Mouse (Mus musculus): ENCODE data around the gene Gm49355. TPM values are rescaled to one million over a fixed set of nuclear protein-coding genes. Genes with fewer than 3 reads are reported as not detected.
A peak's percentile ranks its signal among the peaks of the same experiment; 100 is the strongest.

The Gm49355 gene
- polyA plus RNA-seq, 1 experiment from 2014 or later, result 0.23 TPM

DNA sequence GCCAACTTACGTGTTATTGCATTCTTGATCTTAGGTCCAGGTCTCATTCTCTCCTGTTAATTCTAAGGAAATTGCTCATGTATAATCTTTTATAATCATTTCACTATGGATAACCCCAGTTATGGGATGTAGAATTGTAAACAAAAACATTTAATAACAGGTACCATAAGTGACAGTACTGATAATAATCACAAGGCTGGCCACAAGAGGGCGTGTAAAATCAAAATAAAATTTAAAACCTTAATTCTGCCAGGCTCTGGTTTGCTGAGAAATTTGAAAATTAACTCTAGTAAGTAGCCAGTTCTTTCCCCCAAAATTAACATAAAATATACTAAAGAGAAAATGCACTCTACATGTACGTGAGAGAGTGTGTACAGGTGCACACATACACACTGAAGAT is 16.9 kb downstream of the Gm49355 start:
- DNase-seq (ENCODE audit: low spot score) (no peak), ATAC-seq (replicated peaks; ENCODE audit: low FRiP score) (no peak)
- 61% methylated on average over 3 of the region's 3 CpGs for WGBS
- Histone ChIP-seq H3K36me3 (ENCODE audit: control insufficient read depth, insufficient read depth, low read length) (no peaks in the 10 kb centered on the region), H3K4me3 (ENCODE audit: low read depth, low read length) (no peak overlapping the region), H3K9ac (ENCODE audit: low read length) (no peak overlapping the region), H3K27me3 (ENCODE audit: control insufficient read depth, insufficient read depth, low read length) (no peaks in the 10 kb centered on the region), H3K4me1 (replicated peaks; ENCODE audit: control insufficient read depth, insufficient read depth, low read length) (peaks cover 3% of the 10 kb centered on the region; the same call in 1 of the 2 replicates), H3K4me2 (ENCODE audit: low read depth, low read length, severe bottlenecking) (no peak overlapping the region), H3K27ac (ENCODE audit: low read depth, low read length) (no peak overlapping the region), H3K9me3 (ENCODE audit: control insufficient read depth, low read length) (no peaks in the 10 kb centered on the region)

DNA sequence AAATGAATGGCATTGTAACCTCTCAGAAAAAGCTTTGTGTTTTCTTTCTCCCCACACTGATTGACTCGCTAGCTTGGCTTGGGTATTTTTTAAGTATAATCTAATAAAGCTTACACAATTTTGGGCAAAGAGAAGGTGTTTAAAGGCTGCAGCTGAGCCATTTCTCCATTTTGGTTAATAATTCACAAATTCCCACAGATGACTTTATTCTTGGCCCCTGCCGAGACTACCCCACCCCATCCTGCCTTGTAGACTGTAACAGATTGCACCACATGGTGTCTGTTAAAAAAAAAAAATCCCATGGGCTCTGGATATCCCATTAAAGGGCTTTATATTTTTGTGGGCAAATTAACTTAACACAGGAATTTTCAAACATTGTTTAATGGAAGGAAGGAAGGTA is 19.3 kb downstream of the Gm49355 start:
- WGBS, result 61% methylated on average over 2 of the region's 2 CpGs
- DNase-seq (ENCODE audit: low spot score) (no peak), ATAC-seq (replicated peaks; ENCODE audit: low FRiP score) (no peak)
- Histone ChIP-seq H3K4me2 (ENCODE audit: low read depth, low read length, severe bottlenecking) (no peak overlapping the region), H3K4me1 (replicated peaks; ENCODE audit: control insufficient read depth, insufficient read depth, low read length) (peaks cover 3% of the 10 kb centered on the region; the same call in 1 of the 2 replicates), H3K9ac (ENCODE audit: low read length) (no peak overlapping the region), H3K36me3 (ENCODE audit: control insufficient read depth, insufficient read depth, low read length) (no peaks in the 10 kb centered on the region), H3K4me3 (ENCODE audit: low read depth, low read length) (no peak overlapping the region), H3K9me3 (ENCODE audit: control insufficient read depth, low read length) (no peaks in the 10 kb centered on the region), H3K27ac (ENCODE audit: low read depth, low read length) (no peak overlapping the region), H3K27me3 (ENCODE audit: control insufficient read depth, insufficient read depth, low read length) (no peaks in the 10 kb centered on the region)

DNA sequence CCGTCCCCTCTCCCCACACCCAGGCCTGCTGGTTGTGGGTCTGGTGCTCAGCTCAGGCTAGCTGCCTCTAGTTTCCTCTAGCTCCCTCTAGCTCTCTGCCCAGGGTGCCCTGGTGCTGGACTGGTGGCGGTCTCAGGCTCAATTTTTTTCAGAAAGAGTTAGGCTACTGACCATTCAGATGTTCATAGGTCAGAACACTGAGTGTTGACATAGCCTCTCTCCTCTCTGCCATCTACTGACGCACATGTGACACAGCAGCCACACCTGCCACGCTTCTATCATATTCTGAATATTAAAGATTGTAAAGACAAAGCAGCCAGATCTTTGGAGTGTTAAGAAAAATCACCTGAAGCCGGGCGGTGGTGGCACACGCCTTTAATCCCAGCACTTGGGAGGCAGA is 49.8 kb downstream of the Gm49355 start:
- no peaks in the 10 kb centered on the region for H3K9me3 ChIP-seq (ENCODE audit: control insufficient read depth, low read length)
- no peak overlapping the region for H3K4me2 ChIP-seq (ENCODE audit: low read depth, low read length, severe bottlenecking)
- 89% methylated on average over 7 of the region's 7 CpGs for WGBS
- no peak overlapping the region for H3K27ac ChIP-seq (ENCODE audit: low read depth, low read length)
- DNase-seq (ENCODE audit: low spot score) (no peak), ATAC-seq (replicated peaks; ENCODE audit: low FRiP score) (no peak)
- no peak overlapping the region for H3K9ac ChIP-seq (ENCODE audit: low read length)
- H3K36me3 ChIP-seq (ENCODE audit: control insufficient read depth, insufficient read depth, low read length), result no peaks in the 10 kb centered on the region
- H3K27me3 ChIP-seq (ENCODE audit: control insufficient read depth, insufficient read depth, low read length), result peaks cover 41% of the 10 kb centered on the region
- H3K4me1 ChIP-seq (replicated peaks; ENCODE audit: control insufficient read depth, insufficient read depth, low read length), result peaks cover 15% of the 10 kb centered on the region; the same call in 1 of the 2 replicates
- no peak overlapping the region for H3K4me3 ChIP-seq (ENCODE audit: low read depth, low read length)

DNA sequence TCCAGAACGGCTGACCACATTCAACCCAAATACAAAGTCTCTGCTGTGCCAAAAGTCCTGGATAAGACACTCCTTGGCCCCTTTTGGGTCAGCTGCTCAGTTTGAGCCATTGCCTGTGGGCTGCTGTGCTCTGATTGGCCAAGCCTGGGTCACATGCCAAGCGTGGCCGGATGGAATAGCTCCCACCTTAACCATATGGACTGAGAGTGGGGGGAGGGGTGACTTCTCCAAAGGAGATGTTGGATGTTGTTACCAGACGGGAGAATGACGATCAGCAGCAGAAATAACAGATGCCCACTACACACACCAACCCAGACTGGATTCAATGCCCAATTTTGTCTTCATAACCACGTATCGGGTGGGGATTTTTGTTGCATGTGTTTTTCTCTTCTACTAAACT is 51.1 kb downstream of the Gm49355 start:
- DNase-seq (ENCODE audit: low spot score), result no peak
- Histone ChIP-seq H3K27me3 (ENCODE audit: control insufficient read depth, insufficient read depth, low read length) (peaks cover 47% of the 10 kb centered on the region), H3K4me2 (ENCODE audit: low read depth, low read length, severe bottlenecking) (no peak overlapping the region), H3K27ac (ENCODE audit: low read depth, low read length) (no peak overlapping the region), H3K4me3 (ENCODE audit: low read depth, low read length) (no peak overlapping the region), H3K36me3 (ENCODE audit: control insufficient read depth, insufficient read depth, low read length) (no peaks in the 10 kb centered on the region), H3K9me3 (ENCODE audit: control insufficient read depth, low read length) (no peaks in the 10 kb centered on the region), H3K4me1 (replicated peaks; ENCODE audit: control insufficient read depth, insufficient read depth, low read length) (peaks cover 17% of the 10 kb centered on the region; the same call in 1 of the 2 replicates), H3K9ac (ENCODE audit: low read length) (no peak overlapping the region)
- WGBS, result 61% methylated on average over 7 of the region's 7 CpGs
- ATAC-seq (replicated peaks; ENCODE audit: low FRiP score), result no peak

DNA sequence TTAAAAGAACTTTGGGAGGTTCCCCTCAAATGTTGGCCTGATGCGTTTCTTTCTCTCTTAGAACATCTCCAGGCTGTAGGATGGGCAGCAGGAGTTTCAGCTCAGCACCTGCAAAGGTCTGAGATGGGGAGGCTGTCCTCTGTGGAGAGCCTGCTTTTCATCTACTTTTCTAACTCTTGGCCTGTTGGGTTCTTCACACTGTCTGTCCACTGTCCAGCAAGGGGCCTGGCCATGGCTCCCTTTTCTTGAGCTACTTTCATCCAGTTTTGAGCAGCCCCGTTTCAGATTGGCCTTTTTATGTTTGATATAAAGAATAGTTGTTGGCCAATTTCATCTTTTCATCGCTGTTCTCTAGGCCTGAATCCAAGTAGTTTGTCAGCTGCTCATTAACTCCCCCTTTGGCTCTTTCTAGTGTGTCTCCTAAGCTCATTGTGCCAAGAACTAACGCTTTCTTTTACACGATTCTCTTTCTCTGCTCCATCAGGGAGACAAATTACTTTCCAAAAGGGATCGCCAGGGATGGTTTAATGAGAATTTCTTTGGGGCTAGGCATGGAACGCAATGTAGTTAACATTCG is 53.7 kb downstream of the Gm49355 start:
- H3K9ac ChIP-seq (ENCODE audit: low read length), result no peak overlapping the region
- DNase-seq (ENCODE audit: low spot score) (peak; percentile 72), ATAC-seq (replicated peaks; ENCODE audit: low FRiP score) (peak; percentile 68)
- no peak overlapping the region for H3K4me3 ChIP-seq (ENCODE audit: low read depth, low read length)
- H3K4me2 ChIP-seq (ENCODE audit: low read depth, low read length, severe bottlenecking), result no peak overlapping the region
- no peaks in the 10 kb centered on the region for H3K36me3 ChIP-seq (ENCODE audit: control insufficient read depth, insufficient read depth, low read length)
- H3K4me1 ChIP-seq (replicated peaks; ENCODE audit: control insufficient read depth, insufficient read depth, low read length), result peaks cover 19% of the 10 kb centered on the region; the same call in 1 of the 2 replicates
- no peaks in the 10 kb centered on the region for H3K9me3 ChIP-seq (ENCODE audit: control insufficient read depth, low read length)
- H3K27me3 ChIP-seq (ENCODE audit: control insufficient read depth, insufficient read depth, low read length), result peaks cover 57% of the 10 kb centered on the region
- WGBS, result 2% methylated on average over 8 of the region's 8 CpGs
- peak overlapping the region; percentile 90 for H3K27ac ChIP-seq (ENCODE audit: low read depth, low read length)

DNA sequence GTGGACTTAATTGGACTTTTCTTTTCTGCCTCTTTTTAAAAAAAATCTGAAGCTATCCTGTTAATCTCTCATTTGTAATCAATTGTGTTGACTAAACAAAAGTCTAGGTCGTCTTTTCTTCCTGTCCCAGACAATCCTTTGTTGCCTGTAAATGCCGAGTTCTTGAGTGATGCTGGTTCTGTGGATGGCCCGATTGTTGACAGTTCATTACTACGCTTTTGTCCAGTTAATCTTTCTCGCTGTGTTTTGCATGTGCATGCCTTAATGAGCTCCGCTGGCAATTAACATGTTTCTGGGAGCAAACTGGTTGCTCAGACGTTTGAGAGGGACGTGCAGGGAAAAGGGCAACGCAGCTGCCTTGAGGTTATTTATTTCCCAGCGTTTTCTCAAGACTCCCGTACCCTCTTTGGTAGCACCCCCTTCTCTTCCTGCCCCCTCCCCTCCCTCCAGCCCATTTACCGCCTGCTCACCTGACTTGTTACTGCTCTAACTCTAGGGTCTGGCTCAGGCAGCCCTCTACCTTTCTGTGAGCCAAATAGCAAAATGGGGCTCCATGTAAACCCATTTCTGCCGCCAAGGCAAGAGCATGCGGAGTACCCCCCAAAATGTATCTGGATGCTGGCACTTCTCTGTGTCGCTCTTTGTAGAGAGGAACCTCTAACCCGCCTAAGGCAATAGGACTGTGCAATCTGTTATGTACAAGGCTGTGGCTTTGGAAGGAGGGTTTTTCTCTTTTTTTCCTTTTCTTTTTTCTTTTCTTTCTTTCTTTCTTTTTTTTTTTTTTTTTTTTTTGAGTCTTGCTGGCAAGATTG is 54.4 kb downstream of the Gm49355 start:
- Histone ChIP-seq H3K4me1 (replicated peaks; ENCODE audit: control insufficient read depth, insufficient read depth, low read length) (peaks cover 19% of the 10 kb centered on the region; the same call in 1 of the 2 replicates), H3K36me3 (ENCODE audit: control insufficient read depth, insufficient read depth, low read length) (no peaks in the 10 kb centered on the region), H3K4me2 (ENCODE audit: low read depth, low read length, severe bottlenecking) (peak overlapping the region; percentile 35; the same call in 1 of the 2 replicates), H3K27me3 (ENCODE audit: control insufficient read depth, insufficient read depth, low read length) (peaks cover 53% of the 10 kb centered on the region), H3K9ac (ENCODE audit: low read length) (peak overlapping the region; percentile 23; the same call in 1 of the 2 replicates), H3K4me3 (ENCODE audit: low read depth, low read length) (no peak overlapping the region), H3K27ac (ENCODE audit: low read depth, low read length) (peak overlapping the region; percentile 72; the same call in 1 of the 2 replicates), H3K9me3 (ENCODE audit: control insufficient read depth, low read length) (no peaks in the 10 kb centered on the region)
- ATAC-seq (replicated peaks; ENCODE audit: low FRiP score) (peak; percentile 84), DNase-seq (ENCODE audit: low spot score) (peak; percentile 85)
- under 1% methylated on average over 16 of the region's 16 CpGs for WGBS

DNA sequence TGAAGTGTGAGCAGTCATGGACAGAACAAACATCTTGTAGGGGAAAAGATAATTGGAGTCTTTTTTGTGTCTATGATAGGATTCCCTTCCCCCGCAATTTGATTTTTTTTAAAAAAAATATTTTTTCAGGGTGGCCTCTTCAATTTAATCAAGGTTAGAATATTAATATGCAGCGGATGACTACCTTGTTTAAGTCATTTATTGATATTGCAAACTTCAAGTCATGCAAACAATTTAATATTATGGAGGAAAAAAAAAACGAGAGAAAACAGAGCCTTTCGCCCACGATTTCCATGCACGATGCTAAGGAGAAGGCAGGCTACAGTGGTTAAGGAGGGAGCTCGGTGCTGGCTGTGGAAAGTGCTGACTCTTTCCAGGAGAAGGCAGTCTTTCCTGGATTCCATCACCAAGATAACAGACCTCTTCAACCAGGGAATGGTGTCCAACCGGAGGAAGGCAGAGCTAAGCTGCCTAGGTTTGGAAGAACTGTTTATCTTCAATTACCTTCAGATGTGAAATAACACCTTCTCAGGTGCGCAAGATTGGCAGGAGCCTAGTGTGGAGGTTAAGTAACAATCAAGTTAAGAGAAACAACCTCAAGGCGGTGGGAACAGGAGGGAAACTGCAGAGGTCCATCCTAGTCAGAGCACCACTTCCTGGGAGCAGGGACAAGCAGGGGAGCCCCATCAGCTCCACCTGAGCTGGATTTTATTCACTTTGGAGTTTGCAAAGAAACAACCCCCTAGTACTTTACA is 55.2 kb downstream of the Gm49355 start:
- DNase-seq (ENCODE audit: low spot score) (no peak), ATAC-seq (replicated peaks; ENCODE audit: low FRiP score) (no peak)
- peaks cover 53% of the 10 kb centered on the region for H3K27me3 ChIP-seq (ENCODE audit: control insufficient read depth, insufficient read depth, low read length)
- peak overlapping the region; percentile 72; the same call in 1 of the 2 replicates for H3K27ac ChIP-seq (ENCODE audit: low read depth, low read length)
- peak overlapping the region; percentile 60 for H3K4me2 ChIP-seq (ENCODE audit: low read depth, low read length, severe bottlenecking)
- peak overlapping the region; percentile 7 for H3K9ac ChIP-seq (ENCODE audit: low read length)
- no peaks in the 10 kb centered on the region for H3K9me3 ChIP-seq (ENCODE audit: control insufficient read depth, low read length)
- WGBS, result 3% methylated on average over 10 of the region's 10 CpGs
- peak overlapping the region; percentile 60; the same call in 1 of the 2 replicates for H3K4me3 ChIP-seq (ENCODE audit: low read depth, low read length)
- no peaks in the 10 kb centered on the region for H3K36me3 ChIP-seq (ENCODE audit: control insufficient read depth, insufficient read depth, low read length)
- H3K4me1 ChIP-seq (replicated peaks; ENCODE audit: control insufficient read depth, insufficient read depth, low read length), result peaks cover 20% of the 10 kb centered on the region; the same call in 1 of the 2 replicates

Data from forebrain, embryonic 11.5 days (tissue).